Mouse (Mus musculus) central nervous system, embryonic 11.5 days (tissue): ENCODE data around the gene Acly. TPM values are rescaled to one million over a fixed set of nuclear protein-coding genes. Genes with fewer than 3 reads are reported as not detected.

Experiments
- polyA plus RNA-seq: library from polyadenylated mRNA; depleted of rRNA; stranded (reverse); fragments of >200 nt; gene quantifications from 2 replicates; pipeline ENCODE4 v1.2.3, GENCODE M21; 2012; rRNA removed

The Acly gene
- polyA plus RNA-seq, result 174 and 188 TPM in 2 replicates

DNA sequence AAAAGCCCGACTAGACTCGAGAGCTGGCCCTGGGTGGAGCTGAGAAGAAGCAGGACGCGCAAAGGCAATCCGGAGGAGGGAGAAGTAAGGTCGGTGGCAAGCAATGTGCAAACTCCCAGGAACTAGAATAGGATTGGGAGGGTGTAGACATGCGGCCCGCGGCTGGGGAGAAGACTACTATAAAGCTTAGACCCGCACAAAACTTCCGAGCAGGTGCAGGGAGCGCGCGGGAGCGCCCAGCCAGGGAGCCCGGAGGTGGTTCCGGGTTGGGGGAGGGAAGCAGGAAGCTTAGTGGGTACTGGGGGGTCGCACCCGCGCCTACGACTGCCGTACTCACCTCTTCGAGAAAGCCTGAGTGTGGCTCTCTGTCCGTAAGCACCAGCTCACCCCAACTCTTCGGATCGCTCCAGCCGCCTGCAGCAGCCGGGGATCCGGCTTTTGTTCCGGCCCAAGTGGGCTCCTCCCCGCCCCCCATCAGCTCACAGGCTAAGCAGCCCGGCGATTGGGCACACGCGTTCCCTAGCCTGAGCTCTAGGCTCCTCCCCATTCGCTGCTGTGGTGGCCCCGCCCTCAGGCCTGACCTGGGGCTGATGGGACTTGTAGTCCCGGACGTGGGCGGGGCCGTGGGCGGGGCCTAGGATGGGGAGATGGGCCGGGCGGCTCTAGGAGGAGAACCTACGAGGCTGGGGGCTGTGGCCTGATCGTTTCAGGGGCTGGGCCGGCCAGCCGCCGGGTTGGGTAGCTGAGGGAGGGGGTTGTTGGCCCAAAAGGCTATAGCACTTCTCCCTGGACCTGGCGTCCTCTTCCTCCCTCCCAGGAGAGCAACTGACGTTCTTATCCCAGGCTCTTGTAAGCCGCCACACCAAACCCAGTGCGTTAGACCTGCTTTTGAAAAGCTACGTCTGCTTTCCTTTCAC, at the start of gene Acly:
Gene Acly (minus strand): TSS at position 543 of the 917 bp plus-strand sequence.

DNA sequence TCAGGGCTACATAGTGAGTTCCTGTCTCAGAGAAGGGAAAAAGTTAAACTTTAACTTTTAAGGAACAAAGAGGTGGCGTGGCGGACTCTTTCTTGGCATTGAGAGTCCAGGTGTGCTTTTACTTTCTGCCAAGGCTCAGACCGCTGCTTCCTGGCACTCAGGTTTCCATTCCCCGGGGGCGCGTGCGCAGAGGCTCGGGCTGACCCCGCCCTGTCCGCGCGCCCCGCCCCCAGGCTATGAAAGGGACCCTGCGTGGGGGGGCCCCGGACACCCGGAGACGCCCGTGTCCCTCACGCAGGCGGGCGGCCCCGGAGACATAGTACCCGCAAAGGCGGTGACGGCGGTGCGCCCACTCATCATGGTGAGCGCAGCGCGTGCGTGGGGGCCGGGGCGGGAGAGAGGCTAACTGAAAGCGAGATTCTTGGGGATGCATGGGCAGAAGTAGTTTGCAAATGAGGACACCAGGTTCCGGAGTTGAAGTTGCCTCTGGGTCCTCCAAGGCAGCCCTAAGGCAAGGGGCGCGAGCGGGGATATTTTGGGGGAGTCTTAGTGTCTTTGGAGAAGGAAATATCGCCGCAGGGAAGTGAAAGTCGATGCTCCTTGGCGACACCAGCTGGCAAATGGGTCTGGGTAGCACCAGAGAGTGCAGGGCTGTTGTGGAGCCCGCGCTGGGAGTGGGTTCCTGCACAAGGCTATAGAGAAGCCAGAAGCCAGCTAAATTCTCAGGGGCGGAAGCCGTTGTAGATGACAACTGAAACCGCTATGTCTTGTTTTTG, 47.1 kb upstream of the Acly start, which contains the start of gene Cnp:
Gene Cnp (plus strand): TSS at position 197 of the 776 bp plus-strand sequence.

DNA sequence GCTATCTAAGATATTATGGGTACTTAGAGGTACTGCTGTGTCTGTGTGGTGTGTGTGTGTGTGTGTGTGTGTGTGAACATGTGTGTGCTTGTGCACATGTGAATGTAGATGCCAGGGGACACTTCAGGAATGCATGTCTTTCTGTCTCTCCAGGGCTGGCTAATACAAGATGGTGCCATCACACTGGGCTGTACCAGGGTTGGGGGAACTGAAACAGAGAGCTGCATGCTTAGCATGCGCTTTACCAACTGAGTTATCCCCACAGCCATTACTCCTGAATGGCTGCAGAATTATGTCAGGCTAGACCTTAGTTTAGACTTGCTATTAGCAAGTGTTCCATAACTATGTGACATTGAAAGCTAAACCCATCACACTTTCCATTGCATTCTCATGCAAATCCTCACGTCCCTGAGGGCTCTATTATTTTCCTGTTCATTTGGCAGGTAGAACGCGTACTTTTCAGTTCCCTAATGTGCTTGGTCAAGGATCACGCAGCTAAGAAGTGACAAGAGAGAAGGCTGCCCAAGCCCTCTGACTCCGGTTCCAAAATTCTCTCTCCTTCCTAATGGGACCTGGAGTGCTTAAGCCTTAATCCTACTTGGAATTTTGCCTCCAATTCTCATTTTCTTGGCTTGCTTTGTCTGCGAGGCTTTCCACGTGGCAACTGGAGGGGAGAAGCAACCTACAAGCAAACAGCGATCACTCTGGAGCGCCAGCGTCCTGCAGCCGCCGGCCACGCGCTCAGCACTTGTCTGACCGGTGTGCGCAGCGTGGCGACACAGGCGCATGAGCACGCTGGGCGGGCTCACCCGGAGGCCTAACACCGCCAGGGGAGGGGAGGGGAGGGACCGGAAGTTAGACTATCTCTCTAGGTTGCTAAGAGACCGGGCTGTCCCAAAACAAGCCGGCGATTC, 17.3 kb upstream of the Acly start, which contains the start of gene Ttc25:
Gene Ttc25 (plus strand): TSS at position 776 of the 914 bp plus-strand sequence.

DNA sequence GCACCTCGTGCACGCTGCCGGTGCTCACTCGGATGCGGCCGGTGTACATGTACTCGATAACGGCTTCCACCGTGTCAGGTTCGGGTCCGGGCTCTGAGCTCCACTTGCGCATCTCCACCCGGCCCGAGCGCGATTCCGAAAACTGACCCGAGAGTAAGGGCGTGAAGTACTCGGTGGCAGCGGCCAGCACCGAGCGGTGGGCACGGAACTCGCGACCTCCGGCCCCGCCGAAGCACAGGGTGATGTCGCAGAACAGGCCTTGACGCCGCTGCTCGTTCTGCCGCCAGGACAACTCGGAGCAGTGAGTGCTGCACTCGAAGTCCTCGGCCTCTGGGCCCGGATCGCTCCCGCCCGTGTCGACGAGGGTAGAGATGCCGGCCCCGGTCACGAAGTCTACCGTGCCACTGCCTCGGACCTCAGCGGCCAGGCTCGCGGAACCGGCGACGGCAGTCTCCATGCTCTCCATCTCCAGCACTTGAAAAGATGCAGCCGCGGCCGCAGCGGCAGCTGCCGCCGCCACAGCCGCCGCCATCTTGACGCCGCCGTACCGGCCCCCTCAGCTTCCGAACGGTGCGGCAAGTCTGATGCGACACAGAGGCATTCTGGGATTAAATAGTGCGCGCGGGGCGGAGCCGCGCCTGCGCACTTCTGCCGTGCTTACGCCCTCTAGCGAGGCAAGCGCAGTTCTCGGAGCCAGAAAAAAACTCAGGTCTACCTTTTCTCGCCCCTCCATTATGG, 55.4 kb downstream of the Acly start, which contains the start of gene Klhl11:
Gene Klhl11 (minus strand): TSS at position 545 of the 738 bp plus-strand sequence.

DNA sequence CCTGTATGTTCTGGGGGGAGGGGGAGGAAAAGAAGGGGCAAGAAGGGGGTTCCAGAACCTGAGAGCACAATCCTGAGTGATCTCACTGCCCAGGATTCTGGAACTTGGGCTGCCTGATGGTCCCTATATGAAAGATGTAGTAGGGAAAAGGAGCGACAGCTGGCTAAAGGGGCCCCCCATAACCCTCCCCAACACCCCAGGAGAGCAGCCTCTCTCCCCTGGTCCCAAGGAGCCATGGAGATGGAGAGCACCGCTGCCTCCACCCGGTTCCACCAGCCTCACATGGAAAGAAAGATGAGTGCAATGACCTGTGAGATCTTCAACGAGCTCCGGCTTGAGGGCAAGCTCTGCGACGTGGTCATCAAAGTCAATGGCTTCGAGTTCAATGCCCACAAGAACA, 86.0 kb downstream of the Acly start, which contains the start of the genes Nt5c3b and Klhl10:
Gene Nt5c3b (minus strand): TSS at position 12 of the 400 bp plus-strand sequence.
Gene Klhl10 (plus strand): TSS at position 121 of the 400 bp plus-strand sequence.

Other genes with a start within 250 kb of the Acly start
- 215 and 452 TPM in 2 replicates for gene Eif1, start 208.1 kb downstream of the Acly start, polyA plus RNA-seq
- gene Gast, start 193.6 kb downstream of the Acly start, polyA plus RNA-seq, result 0.19 TPM in 1 of 2 replicates, not detected in the other
- gene Hap1, start 171.9 kb downstream of the Acly start, polyA plus RNA-seq, result 33.8 and 134 TPM in 2 replicates
- gene Jup, start 130.2 kb downstream of the Acly start, polyA plus RNA-seq, result 21.6 and 38.3 TPM in 2 replicates
- gene P3h4, start 113.2 kb downstream of the Acly start, polyA plus RNA-seq, result 16.9 and 31.2 TPM in 2 replicates
- 28.6 and 64.3 TPM in 2 replicates for gene Fkbp10, start 112.3 kb downstream of the Acly start, polyA plus RNA-seq
- 71.6 and 105 TPM in 2 replicates for gene Nt5c3b, start 86.2 kb downstream of the Acly start, polyA plus RNA-seq
- 0.86 and 1.3 TPM in 2 replicates for gene Klhl10, start 86.1 kb downstream of the Acly start, polyA plus RNA-seq
- 9.5 and 9.8 TPM in 2 replicates for gene Klhl11, start 55.3 kb downstream of the Acly start, polyA plus RNA-seq
- 1.1 and 1.6 TPM in 2 replicates for gene Ttc25, start 17.6 kb upstream of the Acly start, polyA plus RNA-seq
- 10.0 and 14.6 TPM in 2 replicates for gene Cnp, start 46.9 kb upstream of the Acly start, polyA plus RNA-seq
- gene Nkiras2, start 91.2 kb upstream of the Acly start, polyA plus RNA-seq, result 67.2 and 77.8 TPM in 2 replicates
- 267 and 311 TPM in 2 replicates for gene Dnajc7, start 92.2 kb upstream of the Acly start, polyA plus RNA-seq
- gene Zfp385c, start 164.5 kb upstream of the Acly start, polyA plus RNA-seq, result 0.35 and 0.65 TPM in 2 replicates
- 3.2 and 3.3 TPM in 2 replicates for gene Dhx58, start 176.3 kb upstream of the Acly start, polyA plus RNA-seq
- gene Kat2a, start 184.5 kb upstream of the Acly start, polyA plus RNA-seq, result 49.7 and 54.3 TPM in 2 replicates
- 0.21 TPM in 1 of 2 replicates, not detected in the other for gene Hspb9, start 185.8 kb upstream of the Acly start, polyA plus RNA-seq
- gene Rab5c, start 210.2 kb upstream of the Acly start, polyA plus RNA-seq, result 91.1 and 137 TPM in 2 replicates
- gene Kcnh4, start 231.9 kb upstream of the Acly start, polyA plus RNA-seq, result 6.4 and 7.2 TPM in 2 replicates
- gene Hcrt, start 234.9 kb upstream of the Acly start, polyA plus RNA-seq, result 0.28 TPM in 1 of 2 replicates, not detected in the other
- 5.8 and 6.6 TPM in 2 replicates for gene Ghdc, start 243.0 kb upstream of the Acly start, polyA plus RNA-seq